Mouse (Mus musculus): ENCODE data around the gene Teddm3. TPM values are rescaled to one million over a fixed set of nuclear protein-coding genes. Genes with fewer than 3 reads are reported as not detected.
A peak's percentile ranks its signal among the peaks of the same experiment; 100 is the strongest.

Gene Teddm3
- polyA plus RNA-seq, 1 experiment: not detected

DNA sequence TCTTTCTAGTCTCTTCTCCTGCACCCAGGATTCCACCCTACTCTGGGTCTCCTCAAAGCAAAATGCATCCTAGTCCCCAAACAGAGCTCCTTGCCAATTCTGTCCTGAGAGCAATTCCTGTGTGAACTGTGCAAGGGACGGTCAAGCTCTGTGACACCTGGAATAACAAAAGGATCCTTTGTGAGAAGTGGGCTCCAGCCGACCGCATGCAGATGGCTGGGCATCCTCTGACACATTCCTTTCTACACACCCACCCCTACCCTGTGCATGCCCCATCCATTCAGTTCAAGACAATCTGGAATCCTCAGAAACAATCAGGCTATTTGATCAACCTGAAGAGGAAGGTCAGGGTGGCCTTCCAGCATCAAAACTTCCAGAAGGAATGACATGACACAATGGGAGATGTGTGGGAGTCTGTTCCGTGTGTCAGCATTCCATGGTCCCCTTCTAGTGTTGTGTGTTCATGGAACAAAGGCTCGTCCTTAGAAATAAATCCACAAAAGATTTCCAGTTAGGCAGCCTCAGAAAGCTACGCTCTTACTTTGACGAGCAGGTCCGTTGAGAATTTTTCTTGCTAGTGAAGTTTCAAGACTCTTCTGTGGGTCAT lies 41.6 kb upstream of the Teddm3 start:
- Histone ChIP-seq H3K36me3 (ENCODE audit: control insufficient read depth, insufficient read depth, low read length) (no peaks in the 10 kb centered on the region), H3K27me3 (ENCODE audit: control insufficient read depth, insufficient read depth, low read length) (no peaks in the 10 kb centered on the region), H3K4me3 (ENCODE audit: low read depth, low read length) (no peak overlapping the region), H3K4me1 (ENCODE audit: control insufficient read depth, insufficient read depth, insufficient read length, low read length) (peaks cover 4% of the 10 kb centered on the region; the same call in 1 of the 2 replicates), H3K27ac (ENCODE audit: insufficient read depth, low read depth, low read length) (no peak overlapping the region)
- no peak for TF ChIP-seq CTCF (IDR thresholded peaks at IDR 0.05; ENCODE audit: extremely low read depth, insufficient read length, insufficient replicate concordance, low read depth, low read length)
- no peak for TF ChIP-seq POLR2A (IDR thresholded peaks at IDR 0.05; ENCODE audit: low read depth, low read length)
- WGBS: 80% methylated on average over 8 of the region's 8 CpGs

- no peak overlapping the region for H3K27ac ChIP-seq (ENCODE audit: insufficient read depth, low read depth, low read length)
- TF ChIP-seq CTCF (IDR thresholded peaks at IDR 0.05; ENCODE audit: extremely low read depth, insufficient read length, insufficient replicate concordance, low read depth, low read length) (no peak), POLR2A (IDR thresholded peaks at IDR 0.05; ENCODE audit: low read depth, low read length) (no peak)
- no peaks in the 10 kb centered on the region for H3K36me3 ChIP-seq (ENCODE audit: control insufficient read depth, insufficient read depth, low read length)
- no peaks in the 10 kb centered on the region for H3K27me3 ChIP-seq (ENCODE audit: control insufficient read depth, insufficient read depth, low read length)
- no peaks in the 10 kb centered on the region for H3K4me1 ChIP-seq (ENCODE audit: control insufficient read depth, insufficient read depth, insufficient read length, low read length)
- H3K4me3 ChIP-seq (ENCODE audit: low read depth, low read length): no peak overlapping the region
- 87% methylated on average over 12 of the region's 12 CpGs for WGBS
Measured at GRCm38 (mm10) chr16:21194182-21194581, 40.4 kb upstream of the Teddm3 start.

- H3K4me1 ChIP-seq (ENCODE audit: control insufficient read depth, insufficient read depth, insufficient read length, low read length): no peaks in the 10 kb centered on the region
- TF ChIP-seq POLR2A (IDR thresholded peaks at IDR 0.05; ENCODE audit: low read depth, low read length) (no peak), CTCF (IDR thresholded peaks at IDR 0.05; ENCODE audit: extremely low read depth, insufficient read length, insufficient replicate concordance, low read depth, low read length) (peak; percentile 46; the same call in 1 of the 2 replicates)
- no peaks in the 10 kb centered on the region for H3K27me3 ChIP-seq (ENCODE audit: control insufficient read depth, insufficient read depth, low read length)
- no peak overlapping the region for H3K4me3 ChIP-seq (ENCODE audit: low read depth, low read length)
- no peak overlapping the region for H3K27ac ChIP-seq (ENCODE audit: insufficient read depth, low read depth, low read length)
- 32% methylated on average over 7 of the region's 7 CpGs for WGBS
- H3K36me3 ChIP-seq (ENCODE audit: control insufficient read depth, insufficient read depth, low read length): no peaks in the 10 kb centered on the region
Measured at GRCm38 (mm10) chr16:21192509-21193354, 38.9 kb upstream of the Teddm3 start.

- Histone ChIP-seq H3K27me3 (ENCODE audit: control insufficient read depth, insufficient read depth, low read length) (no peaks in the 10 kb centered on the region), H3K4me1 (ENCODE audit: control insufficient read depth, insufficient read depth, insufficient read length, low read length) (no peaks in the 10 kb centered on the region), H3K27ac (ENCODE audit: insufficient read depth, low read depth, low read length) (no peak overlapping the region), H3K4me3 (ENCODE audit: low read depth, low read length) (no peak overlapping the region), H3K36me3 (ENCODE audit: control insufficient read depth, insufficient read depth, low read length) (no peaks in the 10 kb centered on the region)
- WGBS: 81% methylated on average over 14 of the region's 14 CpGs
- no peak for TF ChIP-seq CTCF (IDR thresholded peaks at IDR 0.05; ENCODE audit: extremely low read depth, insufficient read length, insufficient replicate concordance, low read depth, low read length)
Measured at GRCm38 (mm10) chr16:21191569-21191968, 37.8 kb upstream of the Teddm3 start.

GRCm38 (mm10) chr16:21188345-21188744 lies 34.5 kb upstream of the Teddm3 start:
- no peak overlapping the region for H3K4me3 ChIP-seq (ENCODE audit: low read depth, low read length)
- no peaks in the 10 kb centered on the region for H3K27me3 ChIP-seq (ENCODE audit: control insufficient read depth, insufficient read depth, low read length)
- TF ChIP-seq CTCF (IDR thresholded peaks at IDR 0.05; ENCODE audit: extremely low read depth, insufficient read length, insufficient replicate concordance, low read depth, low read length): no peak
- WGBS: 79% methylated on average over 3 of the region's 3 CpGs
- no peaks in the 10 kb centered on the region for H3K36me3 ChIP-seq (ENCODE audit: control insufficient read depth, insufficient read depth, low read length)
- no peak overlapping the region for H3K27ac ChIP-seq (ENCODE audit: insufficient read depth, low read depth, low read length)
- H3K4me1 ChIP-seq (ENCODE audit: control insufficient read depth, insufficient read depth, insufficient read length, low read length): no peaks in the 10 kb centered on the region

GRCm38 (mm10) chr16:21187568-21187967 lies 33.8 kb upstream of the Teddm3 start:
- TF ChIP-seq POLR2A (IDR thresholded peaks at IDR 0.05; ENCODE audit: low read depth, low read length): no peak
- TF ChIP-seq CTCF (IDR thresholded peaks at IDR 0.05; ENCODE audit: extremely low read depth, insufficient read length, insufficient replicate concordance, low read depth, low read length): no peak

DNA sequence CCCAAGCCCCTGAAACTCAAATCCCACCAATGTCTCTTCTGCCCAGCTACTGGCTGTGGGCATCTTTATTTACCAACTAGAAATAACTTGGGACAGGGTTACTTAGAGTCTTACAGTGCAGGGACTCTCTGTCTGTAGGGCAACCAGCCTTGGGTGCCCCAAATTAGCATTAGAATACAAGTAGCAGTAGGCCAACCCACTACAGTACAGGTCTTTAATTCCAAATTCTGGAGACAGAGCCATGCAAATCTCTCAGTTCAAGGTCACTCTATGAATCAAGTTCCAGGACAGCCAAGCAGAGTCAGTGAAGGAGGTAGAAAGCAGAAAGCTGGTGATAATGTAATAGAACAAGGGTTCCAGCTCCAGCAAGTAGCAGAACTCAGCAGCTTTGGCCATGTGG lies 30.9 kb upstream of the Teddm3 start:
- H3K36me3 ChIP-seq (ENCODE audit: control insufficient read depth, insufficient read depth, low read length): no peaks in the 10 kb centered on the region
- H3K4me3 ChIP-seq (ENCODE audit: low read depth, low read length): no peak overlapping the region
- H3K27me3 ChIP-seq (ENCODE audit: control insufficient read depth, insufficient read depth, low read length): no peaks in the 10 kb centered on the region
- no peak overlapping the region for H3K27ac ChIP-seq (ENCODE audit: insufficient read depth, low read depth, low read length)
- H3K4me1 ChIP-seq (ENCODE audit: control insufficient read depth, insufficient read depth, insufficient read length, low read length): no peaks in the 10 kb centered on the region
- no peak for TF ChIP-seq CTCF (IDR thresholded peaks at IDR 0.05; ENCODE audit: extremely low read depth, insufficient read length, insufficient replicate concordance, low read depth, low read length)
- TF ChIP-seq POLR2A (IDR thresholded peaks at IDR 0.05; ENCODE audit: low read depth, low read length): no peak

More at GRCm38 (mm10) chr16:21187568-21187967, 33.8 kb upstream of the Teddm3 start:
- WGBS: 72% methylated on average over 7 of the region's 7 CpGs
- Histone ChIP-seq H3K27ac (ENCODE audit: insufficient read depth, low read depth, low read length) (no peak overlapping the region), H3K4me3 (ENCODE audit: low read depth, low read length) (no peak overlapping the region), H3K36me3 (ENCODE audit: control insufficient read depth, insufficient read depth, low read length) (no peaks in the 10 kb centered on the region), H3K4me1 (ENCODE audit: control insufficient read depth, insufficient read depth, insufficient read length, low read length) (no peaks in the 10 kb centered on the region), H3K27me3 (ENCODE audit: control insufficient read depth, insufficient read depth, low read length) (no peaks in the 10 kb centered on the region)

Data from small intestine, adult 2 months (tissue).